Mouse (Mus musculus) adrenal gland, postnatal 14 days (tissue): ENCODE results near the gene Npas2. TPM values are rescaled to one million over a fixed set of nuclear protein-coding genes. Genes with fewer than 3 reads are reported as not detected.
A peak's percentile ranks its signal among the peaks of the same experiment; 100 is the strongest.

Source experiments
- DNase-seq: peaks from one replicate; pipeline ENCODE4 v3.0.0; 2021; ENCODE audit warnings: mixed read lengths
- total RNA-seq: library from RNA; stranded (reverse); gene quantifications from 2 replicates; pipeline ENCODE4 v1.2.3, GENCODE M21; 2021

Gene Npas2
- total RNA-seq, 1 experiment from 2014 or later: 4.5 TPM

- no peak for DNase-seq
These were observed 142.1 kb downstream of the Npas2 start for GRCm38 (mm10) chr1:39335561-39336196.

GRCm38 (mm10) chr1:39336788-39337187 lies 143.3 kb downstream of the Npas2 start:
- no peak for DNase-seq

GRCm38 (mm10) chr1:39338831-39339230 lies 145.3 kb downstream of the Npas2 start:
- no peak for DNase-seq

GRCm38 (mm10) chr1:39339455-39339854 lies 145.9 kb downstream of the Npas2 start:
- DNase-seq: no peak

- DNase-seq: no peak
These were observed 146.6 kb downstream of the Npas2 start for GRCm38 (mm10) chr1:39340156-39340555.

GRCm38 (mm10) chr1:39340647-39341046 lies 147.1 kb downstream of the Npas2 start:
- DNase-seq: peak; percentile 69

- no peak for DNase-seq
These were observed 148.3 kb downstream of the Npas2 start for GRCm38 (mm10) chr1:39341807-39342206.

- DNase-seq: no peak
These were observed 149.7 kb downstream of the Npas2 start for GRCm38 (mm10) chr1:39343242-39343641.

- DNase-seq: no peak
These were observed 151.6 kb downstream of the Npas2 start for GRCm38 (mm10) chr1:39344981-39345600.

- no peak for DNase-seq
These were observed 155.5 kb downstream of the Npas2 start for GRCm38 (mm10) chr1:39349001-39349400.

GRCm38 (mm10) chr1:39349427-39349826 lies 155.9 kb downstream of the Npas2 start:
- no peak for DNase-seq

GRCm38 (mm10) chr1:39361754-39362514 lies 168.4 kb downstream of the Npas2 start:
- no peak for DNase-seq

GRCm38 (mm10) chr1:39362515-39362893 lies 169.0 kb downstream of the Npas2 start:
- no peak for DNase-seq

GRCm38 (mm10) chr1:39365562-39365961 lies 172.0 kb downstream of the Npas2 start:
- DNase-seq: no peak

- no peak for DNase-seq
These were observed 173.5 kb downstream of the Npas2 start for GRCm38 (mm10) chr1:39367045-39367444.

GRCm38 (mm10) chr1:39367601-39368266 lies 174.2 kb downstream of the Npas2 start, which contains the start of gene Rpl31:
Gene Rpl31, plus strand, starts transcription at chr1:39367842.
- DNase-seq: peak; percentile 99

- DNase-seq: peak; percentile 52
These were observed 174.8 kb downstream of the Npas2 start for GRCm38 (mm10) chr1:39368267-39368841.

GRCm38 (mm10) chr1:39370431-39370830 lies 176.9 kb downstream of the Npas2 start:
- DNase-seq: no peak

- no peak for DNase-seq
These were observed 178.8 kb downstream of the Npas2 start for GRCm38 (mm10) chr1:39372220-39372843.

GRCm38 (mm10) chr1:39373378-39373777 lies 179.8 kb downstream of the Npas2 start:
- no peak for DNase-seq

GRCm38 (mm10) chr1:39374231-39374809 lies 180.8 kb downstream of the Npas2 start:
- DNase-seq: no peak
